In genomic region chr10:53750955-53751652, GRCm38 (mm10) we compare ENCODE assay signal across 8 mouse cellular contexts. TPM values are rescaled to one million over a fixed set of nuclear protein-coding genes. Genes with fewer than 3 reads are reported as not detected.
DNase-seq lines count a peak whose midpoint lies in the region; ATAC-seq lines count a peak whose summit lies in the region.

Gene Fam184a, minus strand, starts transcription at chr10:53751123.

- ATAC-seq in intestine, embryonic 15.5 days: peak; percentile 88
- no peak; the same call in 1 of the 2 replicates for ATAC-seq in monocyte, adult 5-6 weeks (replicated peaks; ENCODE audit: insufficient number of reproducible peaks, low FRiP score, low TSS enrichment, poor library complexity, severe bottlenecking)

- WGBS in intestine, embryonic 15.5 days: 4% methylated on average over 60 of the region's 71 CpGs

- DNase-seq in adrenal gland, postnatal 10 days: peak; percentile 74
- peak; percentile 67 for DNase-seq in embryo, embryonic 10.5 days (ENCODE audit: low spot score)
- DNase-seq in gastrocnemius, postnatal 36 days: peak; percentile 34 to 39
- DNase-seq in left cerebral cortex, postnatal 10 days (ENCODE audit: extremely low spot score in 1 of 2, low spot score in 2 of 2): peak; percentile 79 to 89
- peak; percentile 85 for DNase-seq in right cerebral cortex, postnatal 14 days

- H3K4me3 ChIP-seq in intestine, embryonic 15.5 days (replicated peaks): peak within 1 kb of the TSS; percentile 76
- H3K4me3 ChIP-seq in megakaryocyte, embryonic 14.5 days (replicated peaks): peak within 1 kb of the TSS; percentile 90

- H3K36me3 ChIP-seq in intestine, embryonic 15.5 days: no peaks in the 10 kb centered on the region
- H3K36me3 ChIP-seq in megakaryocyte, embryonic 14.5 days (replicated peaks; ENCODE audit: low read length): no peaks in the 10 kb centered on the region

- H3K9me3 ChIP-seq in intestine, embryonic 15.5 days: no peaks in the 10 kb centered on the region
- peaks cover 19% of the 10 kb centered on the region for H3K9me3 ChIP-seq in megakaryocyte, embryonic 14.5 days

- H3K4me1 ChIP-seq in intestine, embryonic 15.5 days (replicated peaks): no peaks in the 10 kb centered on the region
- peaks cover 21% of the 10 kb centered on the region for H3K4me1 ChIP-seq in megakaryocyte, embryonic 14.5 days

- peak within 1 kb of the TSS; percentile 96 for H3K4me2 ChIP-seq in intestine, embryonic 15.5 days (replicated peaks)

- no peak within 1 kb of the TSS for H3K27ac ChIP-seq in intestine, embryonic 15.5 days

- peak within 1 kb of the TSS; percentile 64 for H3K9ac ChIP-seq in intestine, embryonic 15.5 days

- intact Hi-C loops in gastrocnemius, postnatal 36 days (cut with DNase I): no loop called here
- intact Hi-C loops in left cerebral cortex, postnatal 10 days (cut with DNase I): no loop called here

- H3K27me3 ChIP-seq in intestine, embryonic 15.5 days (replicated peaks): peaks cover 4% of the 10 kb centered on the region; the same call in 1 of the 2 replicates
- H3K27me3 ChIP-seq in megakaryocyte, embryonic 14.5 days (replicated peaks): peaks cover 46% of the 10 kb centered on the region

RNA-seq across cellular contexts. Expression of gene Fam184a, which starts in this region (rescaled TPM):
- total RNA-seq in adrenal gland, postnatal 10 days (2021): 1 to 10 TPM; 2.2 to 2.9 TPM
- under 1 TPM; 0.12 to 0.31 TPM for total RNA-seq in gastrocnemius, postnatal 36 days (2021)
- 1.8 and 2.2 TPM in 2 replicates for polyA plus RNA-seq in intestine, embryonic 15.5 days (2015; fragmentation: Nextera tagmentation; extraction: Ambion mirVana)
- 10 to 100 TPM; 24.5 to 27.5 TPM for total RNA-seq in left cerebral cortex, postnatal 10 days (2021)
- polyA plus RNA-seq in megakaryocyte, embryonic 14.5 days (2012; ENCODE audit: insufficient read depth, low replicate concordance): not detected in 2 replicates
- 3.4 to 14.7 TPM (median 7.1 TPM) in 3 replicates for total RNA-seq in monocyte, adult 5-6 weeks (2017)

Comparison
In these comparisons a context has a peak if more than half of its experiments do, and no peak if none do; other contexts are left out.
1. Peak in DNase-seq in gastrocnemius, postnatal 36 days; RNA of the gene not detected or under 1 TPM.